Comparison of ENCODE assay signal across 22 mouse cellular contexts in genomic region chr5:76136271-76136670, GRCm38 (mm10). TPM values are rescaled to one million over a fixed set of nuclear protein-coding genes. Genes with fewer than 3 reads are reported as not detected.
DNase-seq lines count a peak whose midpoint lies in the region; ATAC-seq and TF ChIP-seq lines count a peak whose summit lies in the region.
"Had no signal": no experiment of that assay in that cellular context is flagged by ENCODE, and none has a peak within 500 bp of the region (broad histone marks: within the 10 kb centered on the region; RNA-seq: fewer than 3 reads in every experiment).

No protein-coding gene starts in this region.

- peaks cover 12% of the 10 kb centered on the region for H3K4me1 ChIP-seq in lung, embryonic 15.5 days
- peaks cover 3% of the 10 kb centered on the region; the same call in 1 of the 2 replicates for H3K4me1 ChIP-seq in bone marrow, adult 2 months (ENCODE audit: control insufficient read depth, insufficient read depth, low read length)
- H3K4me1 ChIP-seq in stomach, embryonic 15.5 days: peaks cover 9% of the 10 kb centered on the region

- DNase-seq in lung, postnatal 25 days (ENCODE audit: low spot score): no peak
- DNase-seq in gonadal fat pad, adult 2 months (ENCODE audit: low read depth): peak; percentile 83
- no peak for DNase-seq in kidney, postnatal 10 days
- DNase-seq in cerebellum, adult 8-10 months: no peak
- DNase-seq: adrenal gland, adult 8-10 months; cerebellum, adult 11 months; cerebellum, postnatal 25 days; gastrocnemius, adult 2 months; kidney, adult 18-20 months; layer of hippocampus, adult 9-11 months had no signal

- no peak overlapping the region for H3K9ac ChIP-seq in lung, embryonic 15.5 days
- no peak overlapping the region for H3K9ac ChIP-seq in stomach, embryonic 15.5 days
- H3K9ac ChIP-seq: embryonic facial prominence, embryonic 15.5 days; midbrain, embryonic 12.5 days had no signal

- H3K36me3 ChIP-seq in lung, embryonic 15.5 days: no peaks in the 10 kb centered on the region
- no peaks in the 10 kb centered on the region for H3K36me3 ChIP-seq in stomach, embryonic 15.5 days
- H3K36me3 ChIP-seq: embryonic facial prominence, embryonic 15.5 days; limb, embryonic 10.5 days; midbrain, embryonic 12.5 days had no signal

- no peak for TF ChIP-seq POLR2A in bone marrow, adult 2 months (IDR thresholded peaks at IDR 0.05; ENCODE audit: borderline replicate concordance, control insufficient read depth, low read depth, low read length)

- no peak for ATAC-seq in lung, embryonic 15.5 days (ENCODE audit: borderline replicate concordance, extremely low read depth, low FRiP score, low TSS enrichment)
- no peak for ATAC-seq in stomach, embryonic 15.5 days (ENCODE audit: insufficient read depth, low FRiP score, low read depth)
- ATAC-seq: hindbrain, embryonic 16.5 days had no signal

- H3K9me3 ChIP-seq in lung, embryonic 15.5 days: no peaks in the 10 kb centered on the region
- H3K9me3 ChIP-seq in stomach, embryonic 15.5 days: no peaks in the 10 kb centered on the region
- H3K9me3 ChIP-seq: embryonic facial prominence, embryonic 15.5 days; limb, embryonic 10.5 days; midbrain, embryonic 12.5 days had no signal

- H3K4me2 ChIP-seq in lung, embryonic 15.5 days: no peak overlapping the region
- H3K4me2 ChIP-seq in stomach, embryonic 15.5 days: no peak overlapping the region
- H3K4me2 ChIP-seq: embryonic facial prominence, embryonic 15.5 days; liver, embryonic 11.5 days; midbrain, embryonic 12.5 days had no signal

- H3K4me3 ChIP-seq in lung, embryonic 15.5 days: no peak overlapping the region
- H3K4me3 ChIP-seq in bone marrow, adult 2 months (replicated peaks; ENCODE audit: control insufficient read depth, low read depth, low read length): no peak overlapping the region
- H3K4me3 ChIP-seq in stomach, embryonic 15.5 days (replicated peaks): no peak overlapping the region
- H3K4me3 ChIP-seq: embryonic facial prominence, embryonic 15.5 days; gastrocnemius, adult 2 months; heart, adult 2 months; left cerebral cortex, adult 2 months; limb, embryonic 10.5 days; midbrain, embryonic 12.5 days; myocyte had no signal

- 92% methylated on average over 3 of the region's 3 CpGs for WGBS in lung, embryonic 15.5 days
- WGBS in bone marrow, adult 2 months: 35% methylated on average over 3 of the region's 3 CpGs
- 87% methylated on average over 3 of the region's 3 CpGs for WGBS in stomach, embryonic 15.5 days

- H3K27ac ChIP-seq in lung, embryonic 15.5 days: peak overlapping the region; percentile 62
- H3K27ac ChIP-seq in bone marrow, adult 2 months (ENCODE audit: control insufficient read depth, insufficient read depth, low read depth, low read length, poor library complexity): peak overlapping the region; percentile 82
- H3K27ac ChIP-seq in stomach, embryonic 15.5 days: peak overlapping the region; percentile 9; the same call in 1 of the 2 replicates
- H3K27ac ChIP-seq: embryonic facial prominence, embryonic 15.5 days; gastrocnemius, adult 2 months; heart, adult 2 months; left cerebral cortex, adult 2 months; limb, embryonic 10.5 days; macrophage; midbrain, embryonic 12.5 days had no signal

- TF ChIP-seq CTCF in bone marrow, adult 2 months (IDR thresholded peaks at IDR 0.05; ENCODE audit: control insufficient read depth, insufficient read depth, low read length): no peak

- H3K27me3 ChIP-seq in lung, embryonic 15.5 days: no peaks in the 10 kb centered on the region
- no peaks in the 10 kb centered on the region for H3K27me3 ChIP-seq in stomach, embryonic 15.5 days (replicated peaks)
- H3K27me3 ChIP-seq: embryonic facial prominence, embryonic 15.5 days had no signal

RNA-seq across cellular contexts. Expression of gene Srd5a3, which starts 3.8 kb away (rescaled TPM):
- polyA plus RNA-seq in lung, embryonic 15.5 days (2015; fragmentation: Nextera tagmentation; extraction: Ambion mirVana): 45.4 and 49.6 TPM in 2 replicates
- polyA plus RNA-seq in bone marrow, adult 2 months (2011; ENCODE audit: insufficient read depth, insufficient read length, low replicate concordance, missing spikeins): 4.7 and 11.0 TPM in 2 replicates
- polyA plus RNA-seq in gonadal fat pad, adult 2 months (2012; rRNA removed): 48.7 and 52.0 TPM in 2 replicates
- 38.0 and 41.1 TPM in 2 replicates for polyA plus RNA-seq in stomach, embryonic 15.5 days (2015; fragmentation: Nextera tagmentation; extraction: Ambion mirVana)

RNA-seq across cellular contexts. Expression of gene Tmem165, which starts 47.4 kb away (rescaled TPM):
- 108 and 110 TPM in 2 replicates for polyA plus RNA-seq in lung, embryonic 15.5 days (2015; fragmentation: Nextera tagmentation; extraction: Ambion mirVana)
- polyA plus RNA-seq in bone marrow, adult 2 months (2011; ENCODE audit: insufficient read depth, insufficient read length, low replicate concordance, missing spikeins): 13.3 and 26.0 TPM in 2 replicates
- polyA plus RNA-seq in gonadal fat pad, adult 2 months (2012; rRNA removed): 50.2 and 51.2 TPM in 2 replicates
- 98.1 and 99.0 TPM in 2 replicates for polyA plus RNA-seq in stomach, embryonic 15.5 days (2015; fragmentation: Nextera tagmentation; extraction: Ambion mirVana)

Comparison
In these comparisons a context has a peak if more than half of its experiments do, and no peak if none do; other contexts are left out.
1. H3K27ac ChIP-seq: peak in every context shown above with its lines; median percentile 82 in bone marrow, adult 2 months; 62 in lung, embryonic 15.5 days; 9 in stomach, embryonic 15.5 days.